Mouse (Mus musculus) gastrocnemius, adult 18-20 months (tissue): ENCODE measurements at regions not wholly inside any gene's neighbourhood (a gene's known extent, or its start where the extent isn't known, plus 50 kb on each side); places are given as distances from the start of the nearest gene placed in this dataset.

Source experiments
- DNase-seq: peaks from one replicate; pipeline ENCODE4 v3.0.0; 2021; ENCODE audit warnings: low spot score

- no peak for DNase-seq
These were observed 570.2 kb upstream of the Gm10306 start for GRCm38 (mm10) chr4:93986189-93986588.

GRCm38 (mm10) chr4:93990273-93990869 is 566.0 kb upstream of the Gm10306 start:
- no peak for DNase-seq

- no peak for DNase-seq
These were observed 550.5 kb upstream of the Gm10306 start for GRCm38 (mm10) chr4:94005818-94006217.

DNA sequence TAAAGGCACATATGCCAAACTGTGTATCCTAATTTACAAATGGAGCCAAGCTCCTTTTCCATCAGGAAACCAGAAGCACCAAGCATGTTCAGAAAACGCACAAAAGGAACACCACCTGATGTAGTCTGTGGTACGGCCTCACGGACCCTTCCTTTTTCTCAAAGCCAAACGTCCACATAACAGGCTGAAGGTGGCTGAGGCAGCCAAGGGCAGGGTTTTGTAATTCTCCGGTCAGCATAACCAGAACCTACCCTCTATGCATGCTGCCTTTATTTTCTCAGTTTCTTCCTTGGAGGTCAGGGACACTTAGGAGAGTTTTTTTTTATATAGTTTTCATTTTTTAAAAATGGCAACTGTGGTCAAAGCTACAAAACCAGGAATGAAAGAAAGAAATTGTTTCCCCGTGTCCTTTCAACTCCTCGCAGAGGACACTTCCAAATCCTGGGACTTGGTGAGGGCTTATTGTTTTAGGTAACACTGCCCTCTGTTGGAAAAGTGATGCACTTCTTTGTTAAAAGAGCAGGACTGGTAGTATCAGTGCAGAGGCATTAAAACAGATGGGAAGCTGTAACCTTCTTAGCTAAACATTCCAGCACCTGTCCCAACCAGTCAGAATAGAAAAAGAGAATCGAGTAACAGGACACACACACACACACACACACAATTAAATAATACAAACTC is 549.1 kb upstream of the Gm10306 start:
- DNase-seq = peak; percentile 14

DNA sequence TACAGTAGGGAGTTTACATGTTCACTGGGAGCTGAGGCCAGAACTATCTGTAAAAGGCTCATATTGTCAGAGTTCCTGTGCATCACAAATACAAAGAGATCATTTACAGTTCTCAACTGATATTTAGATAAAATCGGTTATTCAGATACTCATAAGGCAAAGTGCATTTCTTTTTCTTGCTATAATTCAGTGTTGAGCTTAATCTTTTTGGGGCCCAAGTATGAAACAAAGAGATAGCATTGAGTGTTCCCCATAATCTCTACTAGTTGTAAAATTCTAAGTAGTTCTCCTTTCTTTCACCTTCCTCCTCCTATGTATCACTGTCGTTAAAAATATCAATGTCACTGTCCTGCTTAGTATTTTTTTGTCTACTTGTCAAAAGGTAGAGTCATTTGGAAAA is 540.6 kb upstream of the Gm10306 start:
- no peak for DNase-seq

DNA sequence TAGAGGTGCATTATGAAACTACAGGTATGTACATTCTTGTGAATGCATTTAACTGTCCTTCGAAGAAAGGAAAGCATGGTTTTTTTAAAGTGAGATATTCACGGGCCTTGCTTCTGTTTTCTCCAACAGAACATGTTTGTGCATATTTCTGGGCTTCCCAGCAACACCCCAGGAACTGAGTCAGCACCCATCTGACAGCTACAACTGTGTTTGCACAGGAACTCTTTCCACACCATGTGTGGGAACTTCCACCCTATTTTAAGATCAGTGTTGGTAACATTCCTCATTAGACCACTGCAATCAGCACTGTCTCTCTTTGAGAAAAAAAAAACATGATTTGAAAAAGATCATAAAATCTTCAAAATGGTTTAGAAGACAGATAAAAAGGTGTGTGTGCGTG is 538.6 kb upstream of the Gm10306 start:
- DNase-seq = no peak

- peak; percentile 34 for DNase-seq
These were observed 506.6 kb upstream of the Gm10306 start for GRCm38 (mm10) chr4:94049629-94050310.

DNA sequence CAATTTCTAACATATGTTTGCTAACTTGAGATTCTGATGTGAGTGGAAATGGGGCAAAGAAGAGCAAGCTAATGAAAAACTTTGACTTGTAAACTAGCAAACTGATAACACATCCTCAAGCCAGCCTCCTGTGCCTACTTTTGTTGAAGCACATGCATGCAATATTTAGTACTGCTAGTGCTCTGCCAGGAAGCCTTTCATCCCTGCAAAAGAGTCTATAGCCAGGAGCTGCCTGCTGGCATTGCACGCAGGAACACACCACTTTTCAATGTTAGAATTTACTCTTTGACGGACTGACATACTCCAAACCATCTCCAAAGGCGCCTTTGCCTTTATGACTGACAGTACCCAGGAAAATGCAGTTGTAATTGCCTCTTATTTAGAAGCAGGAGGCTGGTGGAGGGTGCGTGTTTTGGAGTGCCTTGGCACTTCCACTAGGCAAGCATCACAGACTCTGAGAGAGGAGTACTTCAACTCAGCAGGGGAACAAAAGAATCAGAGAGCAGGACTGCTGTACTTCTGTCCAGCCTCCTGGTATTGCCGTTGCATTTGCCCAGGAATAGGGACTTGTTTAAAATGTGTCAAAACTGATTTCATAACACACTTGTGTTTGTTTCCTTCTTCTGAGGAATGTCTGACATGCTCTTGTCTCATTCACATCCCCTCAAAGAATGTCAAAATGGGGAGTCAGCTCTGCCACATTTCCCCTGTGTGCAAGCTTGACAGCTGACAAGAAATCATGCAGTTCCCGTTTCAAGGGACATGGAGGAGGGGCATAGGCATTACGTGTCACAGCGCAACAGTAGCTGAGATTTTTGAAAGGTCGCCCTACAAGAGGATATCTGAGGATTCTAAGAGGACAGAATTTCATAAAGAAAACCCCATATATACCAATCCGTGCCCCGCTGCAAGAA is 503.8 kb upstream of the Gm10306 start:
- DNase-seq = no peak

DNA sequence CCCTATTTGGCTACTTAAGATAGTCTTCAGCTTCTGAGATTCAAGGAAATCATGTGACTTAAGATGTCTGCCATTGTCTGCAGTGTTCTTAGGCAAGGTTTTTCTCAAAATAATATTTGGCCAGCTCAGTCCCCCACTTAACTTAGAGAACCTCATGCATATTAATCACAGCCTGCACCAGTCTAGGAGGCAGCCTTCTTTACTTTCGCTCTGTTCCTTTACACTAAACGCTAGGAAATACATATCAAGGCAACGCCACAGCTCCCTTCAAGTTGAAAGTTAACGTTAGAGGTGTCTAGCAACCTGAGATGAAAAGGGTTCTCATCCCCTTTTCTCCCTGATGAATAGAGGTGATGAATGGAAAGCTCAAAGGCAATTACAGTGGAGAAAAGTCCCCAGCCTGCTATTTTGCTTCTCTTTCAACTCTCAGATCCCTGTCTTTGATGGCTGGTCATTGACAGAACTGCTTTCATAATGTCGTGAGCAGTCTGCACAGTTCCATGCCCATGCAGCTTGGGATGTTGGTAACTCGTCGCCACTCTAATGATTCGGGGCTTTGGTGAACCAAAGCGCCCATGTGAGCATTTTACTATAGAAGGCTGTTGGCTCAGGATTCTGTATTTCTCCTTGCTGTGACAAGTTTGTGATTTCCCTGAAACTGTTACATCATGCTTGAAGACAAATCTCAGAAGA is 483.0 kb upstream of the Gm10306 start:
- no peak for DNase-seq

DNA sequence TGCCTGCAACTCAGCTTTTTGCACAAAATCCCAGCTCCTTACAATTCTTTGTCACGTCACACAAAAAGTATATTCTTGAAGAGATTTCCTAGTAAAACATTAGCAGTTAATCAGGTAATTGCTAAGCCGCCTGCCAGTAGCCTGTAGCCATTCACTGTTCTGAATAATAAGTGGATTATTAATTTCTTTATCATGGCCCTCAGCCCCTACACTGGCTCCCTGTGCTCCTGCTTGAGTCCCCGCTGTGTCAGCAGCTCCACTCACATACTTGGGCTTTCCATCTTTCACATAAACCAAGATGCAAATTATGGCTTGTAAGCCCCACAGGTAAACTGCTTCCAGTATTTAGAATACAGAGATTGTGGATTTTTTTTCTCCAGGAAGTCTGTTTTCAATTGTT is 473.5 kb upstream of the Gm10306 start:
- DNase-seq = no peak

- no peak for DNase-seq
These were observed 462.0 kb upstream of the Gm10306 start for GRCm38 (mm10) chr4:94094379-94094778.

GRCm38 (mm10) chr4:94106941-94107340 is 449.4 kb upstream of the Gm10306 start:
- no peak for DNase-seq

DNA sequence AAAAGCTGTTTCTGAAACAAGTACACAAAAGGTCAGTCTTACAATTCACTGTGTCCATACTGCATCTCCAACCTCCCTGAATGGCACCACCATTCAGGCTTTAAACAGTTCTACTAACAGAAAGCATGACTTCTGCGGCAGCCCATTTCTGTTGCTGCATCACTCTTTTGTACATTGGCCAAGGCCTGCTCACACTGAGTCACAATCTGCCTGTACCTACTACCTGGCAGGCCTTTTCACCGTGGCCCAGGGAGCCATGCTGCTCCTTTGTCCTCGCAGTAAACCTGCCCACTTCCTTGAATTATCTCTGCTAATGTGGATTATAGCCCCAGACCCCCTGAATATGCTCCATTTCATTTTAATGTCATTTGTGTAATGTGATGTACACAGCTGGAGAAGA is 439.5 kb upstream of the Gm10306 start:
- DNase-seq = no peak

DNA sequence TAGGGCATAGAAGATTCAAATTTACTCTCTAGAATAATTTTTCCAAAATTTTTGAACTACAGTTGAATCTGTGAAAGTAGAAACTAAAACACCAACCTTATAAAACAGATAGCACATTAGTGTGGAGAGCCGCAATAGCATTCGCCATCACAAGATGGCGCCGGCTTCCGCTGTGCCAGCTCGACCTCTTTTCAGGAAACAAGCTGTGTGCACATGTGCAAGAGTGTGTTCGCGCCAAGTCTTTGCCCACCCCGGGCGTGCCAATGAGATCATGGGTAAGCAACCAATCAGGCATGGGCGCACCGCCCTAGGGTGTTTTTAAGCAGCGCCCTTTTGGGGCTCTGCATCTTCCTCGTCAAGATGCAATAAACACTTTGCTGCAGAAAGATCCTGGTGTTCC is 432.2 kb upstream of the Gm10306 start:
- no peak for DNase-seq

GRCm38 (mm10) chr4:94137921-94138320 is 418.4 kb upstream of the Gm10306 start:
- DNase-seq = no peak

DNA sequence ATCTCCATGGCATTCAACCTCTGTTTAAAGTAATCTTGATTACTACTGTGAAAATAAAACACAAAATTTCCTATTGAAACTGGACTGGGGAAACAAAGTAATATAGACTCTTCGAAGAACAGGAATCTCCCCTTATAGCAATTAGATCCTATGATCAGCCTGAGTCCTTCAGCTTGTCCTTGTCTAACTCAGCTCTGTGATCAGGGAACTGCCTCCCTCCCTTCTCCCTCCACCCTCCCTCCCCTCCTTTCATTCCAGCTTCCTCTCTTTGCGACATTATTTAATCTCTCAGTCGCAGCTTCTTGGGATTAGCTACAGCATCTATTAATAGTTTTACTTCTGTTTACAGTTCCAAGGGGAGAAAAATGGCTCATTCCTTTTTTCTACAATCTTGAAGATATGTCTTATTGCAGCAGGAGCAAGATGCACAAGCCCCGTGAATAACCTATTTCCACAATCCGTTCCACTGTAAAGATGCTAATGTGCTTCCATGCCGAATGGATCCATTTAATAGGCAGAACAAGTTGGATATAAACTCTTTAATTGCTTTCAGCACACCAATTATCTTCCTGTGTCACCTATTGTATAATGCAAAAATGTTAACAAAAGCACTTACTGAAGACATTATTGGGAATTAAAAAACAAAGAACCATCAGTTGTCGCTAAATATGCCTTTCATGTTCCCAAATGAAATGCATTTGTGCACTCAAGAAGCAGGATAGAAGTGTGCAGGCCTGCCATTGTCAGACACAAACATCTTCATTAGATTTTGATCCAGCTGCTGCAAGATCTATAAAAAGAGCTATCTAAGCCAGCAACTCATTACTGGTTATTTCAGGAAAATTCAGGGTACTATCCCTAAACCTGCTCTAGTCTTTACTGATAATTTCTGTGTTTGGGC is 411.2 kb upstream of the Gm10306 start:
- DNase-seq = no peak

GRCm38 (mm10) chr4:94147964-94148533 is 408.3 kb upstream of the Gm10306 start:
- no peak for DNase-seq

DNA sequence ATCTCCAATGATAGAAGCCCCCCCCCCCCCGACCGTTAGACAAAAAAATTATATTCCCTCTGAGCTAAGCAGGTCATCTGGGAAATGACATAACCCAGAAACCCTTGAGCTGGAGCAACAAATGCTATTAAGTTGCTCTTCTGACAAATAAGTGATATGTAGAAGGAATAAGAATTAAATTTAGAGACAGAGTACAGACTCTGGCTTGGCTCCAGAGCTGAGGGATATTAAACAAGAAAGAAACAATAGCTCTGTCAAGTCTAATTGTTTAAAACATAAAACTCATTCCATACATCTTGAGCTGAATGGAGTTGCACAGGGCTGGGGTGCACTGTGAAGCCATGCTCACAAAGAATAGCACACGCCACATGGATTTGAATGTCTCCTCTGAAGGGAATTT is 407.3 kb upstream of the Gm10306 start:
- DNase-seq = no peak

DNA sequence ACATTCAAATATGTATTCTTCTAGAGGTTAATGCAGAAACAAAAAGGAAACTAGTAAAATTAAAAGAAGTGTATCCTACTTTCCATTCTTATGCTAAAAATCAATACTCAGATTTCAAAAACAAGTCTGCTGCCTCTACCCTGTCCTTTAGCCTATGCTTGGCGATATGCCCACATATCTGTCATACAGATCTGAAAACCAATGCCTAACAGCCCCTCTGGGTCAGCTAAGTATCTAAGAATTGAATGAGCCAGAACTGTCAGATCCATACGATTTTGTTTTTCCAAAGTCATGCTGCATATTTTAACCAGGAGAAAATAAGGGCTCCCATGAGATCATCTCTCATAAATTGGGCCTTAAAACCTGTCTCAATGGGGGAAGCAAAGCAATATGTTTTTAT is 395.7 kb upstream of the Gm10306 start:
- no peak for DNase-seq

DNA sequence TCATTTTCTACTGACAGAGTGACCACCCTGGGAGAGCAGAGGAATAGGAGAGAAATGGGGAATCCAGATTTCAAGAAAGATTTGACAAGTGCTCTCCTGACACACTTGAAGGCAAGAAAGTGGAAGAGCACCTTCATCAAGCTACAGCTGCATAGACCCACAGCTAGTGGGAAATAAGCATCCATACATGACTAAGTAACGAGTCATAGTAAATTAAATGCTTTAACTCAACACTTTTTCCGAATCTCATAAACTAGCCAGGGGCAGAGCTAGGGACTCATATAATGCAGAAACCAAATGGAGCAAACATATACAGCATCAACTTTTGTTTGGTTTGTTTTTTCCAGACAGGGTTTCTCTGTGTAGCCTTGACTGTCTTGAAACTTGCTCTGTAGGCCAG is 383.2 kb upstream of the Gm10306 start:
- no peak for DNase-seq
